Mouse (Mus musculus): ENCODE data around the gene Tasp1.

GRCm38 (mm10) chr2:140093433-140093832 is 26.8 kb upstream of the Tasp1 start:
- TF ChIP-seq CTCF (IDR thresholded peaks at IDR 0.05; ENCODE audit: insufficient read depth, low read depth, low read length), result no peak
- no peak for TF ChIP-seq POLR2A (IDR thresholded peaks at IDR 0.05; ENCODE audit: insufficient read depth, low read depth, low read length)

All from olfactory bulb, adult 2 months (tissue).